Mouse (Mus musculus) erythroblast, embryonic 14.5 days (primary cell): ENCODE data around the gene Ssna1. TPM values are rescaled to one million over a fixed set of nuclear protein-coding genes. Genes with fewer than 3 reads are reported as not detected.
A peak's percentile ranks its signal among the peaks of the same experiment; 100 is the strongest.
"Not testable (repeated sequence)": the region's sequence is repeated elsewhere in the genome, so short reads cannot be mapped to it uniquely, and the experiment has no call there.

Source experiments
- H3K27me3 ChIP-seq: 2 replicates; pipeline ENCODE4 v1.6.1; 2012; ENCODE audit warnings: inconsistent platforms; ENCODE audit not compliant: control insufficient read depth
- H3K36me3 ChIP-seq: 2 replicates; pipeline ENCODE4 v1.6.1; 2012; ENCODE audit warnings: mild to moderate bottlenecking, inconsistent platforms; ENCODE audit not compliant: control insufficient read depth
- H3K4me1 ChIP-seq: 2 replicates; pipeline ENCODE4 v1.6.1; 2012; ENCODE audit warnings: inconsistent platforms; ENCODE audit not compliant: control insufficient read depth
- H3K4me3 ChIP-seq: replicated peaks from 2 replicates; pipeline ENCODE3; 2012; ENCODE audit warnings: moderate library complexity, mild to moderate bottlenecking, inconsistent platforms
- H3K9me3 ChIP-seq: 2 replicates; pipeline ENCODE4 v1.6.1; 2012; ENCODE audit warnings: low read length, inconsistent platforms, mixed read lengths; ENCODE audit not compliant: control insufficient read depth
- GATA1 ChIP-seq: IDR thresholded peaks from 2 replicates; pipeline ENCODE4 v1.6.1; 2012; ENCODE audit warnings: low read length, inconsistent platforms, mixed read lengths
- TAL1 ChIP-seq: IDR thresholded peaks from 3 replicates; pipeline ENCODE4 v1.6.1; 2012; ENCODE audit warnings: low read length, inconsistent platforms, mixed read lengths
- polyA plus RNA-seq: library from polyadenylated mRNA; stranded (reverse); fragments of >175 nt; gene quantifications from 2 replicates; pipeline ENCODE4 v1.2.3, GENCODE M21; 2012

Ssna1 gene
- polyA plus RNA-seq, 1 experiment: 22.8 TPM

DNA sequence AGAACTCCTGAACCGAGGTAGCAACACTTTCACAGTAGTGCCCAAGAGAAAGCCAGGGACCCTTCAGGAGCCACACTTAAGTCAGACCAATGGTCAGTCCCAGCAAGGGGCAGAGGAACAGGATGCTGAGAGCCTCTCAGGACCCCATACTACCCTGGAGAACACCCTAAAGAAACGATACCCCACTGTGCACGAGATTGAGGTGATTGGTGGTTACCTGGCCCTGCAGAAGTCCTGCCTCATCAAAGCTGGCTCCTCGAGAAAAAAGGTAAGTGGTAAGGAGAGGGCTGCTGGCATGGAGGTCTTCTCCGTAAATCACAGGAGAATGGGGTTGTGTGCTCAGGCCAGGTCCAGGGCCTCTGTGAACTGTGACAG is 8.0 kb downstream of the Ssna1 start:
- Histone ChIP-seq H3K9me3 (no peaks in the 10 kb centered on the region), H3K36me3 (peaks cover 26% of the 10 kb centered on the region), H3K4me3 (peak overlapping the region; percentile 90), H3K27me3 (no peaks in the 10 kb centered on the region), H3K4me1 (peaks cover 77% of the 10 kb centered on the region)
- no peak for TF ChIP-seq GATA1
- no peak for TF ChIP-seq TAL1

DNA sequence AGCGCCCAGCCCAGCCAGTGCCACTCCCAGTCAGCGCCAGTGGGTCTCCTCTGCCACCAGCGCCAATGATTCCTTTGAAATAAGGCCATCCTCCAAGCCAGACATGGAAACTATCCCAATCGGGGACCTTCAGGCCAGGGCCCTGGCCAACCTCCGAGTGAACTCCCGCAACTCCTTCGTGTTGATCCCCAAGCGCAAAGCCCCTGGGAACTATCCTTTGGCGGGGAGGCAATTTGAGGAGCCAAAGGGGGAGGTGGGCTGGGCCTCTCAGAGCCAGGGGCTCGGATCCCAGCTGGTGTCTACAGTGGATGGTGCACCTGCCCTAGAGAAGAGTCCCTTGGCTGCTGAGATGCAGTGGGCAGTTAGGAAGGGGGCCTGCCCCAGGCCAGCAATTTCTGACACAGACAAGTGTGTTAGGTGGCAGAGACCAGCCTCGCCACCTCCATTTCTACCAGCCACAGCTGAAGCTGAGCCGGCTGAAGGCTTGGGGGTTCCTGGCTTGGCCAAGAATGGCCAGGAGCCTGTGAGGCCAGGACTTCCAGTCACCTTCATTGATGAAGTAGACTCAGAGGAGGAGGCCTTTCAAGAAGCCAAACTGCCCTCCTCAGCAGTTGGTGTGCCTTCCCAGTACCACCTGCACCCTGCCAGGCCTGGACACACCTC is 8.5 kb downstream of the Ssna1 start:
- no peaks in the 10 kb centered on the region for H3K9me3 ChIP-seq
- H3K4me3 ChIP-seq: peak overlapping the region; percentile 90
- H3K36me3 ChIP-seq: peaks cover 21% of the 10 kb centered on the region
- peaks cover 73% of the 10 kb centered on the region for H3K4me1 ChIP-seq
- TF ChIP-seq GATA1: no peak
- TF ChIP-seq TAL1: no peak
- no peaks in the 10 kb centered on the region for H3K27me3 ChIP-seq

DNA sequence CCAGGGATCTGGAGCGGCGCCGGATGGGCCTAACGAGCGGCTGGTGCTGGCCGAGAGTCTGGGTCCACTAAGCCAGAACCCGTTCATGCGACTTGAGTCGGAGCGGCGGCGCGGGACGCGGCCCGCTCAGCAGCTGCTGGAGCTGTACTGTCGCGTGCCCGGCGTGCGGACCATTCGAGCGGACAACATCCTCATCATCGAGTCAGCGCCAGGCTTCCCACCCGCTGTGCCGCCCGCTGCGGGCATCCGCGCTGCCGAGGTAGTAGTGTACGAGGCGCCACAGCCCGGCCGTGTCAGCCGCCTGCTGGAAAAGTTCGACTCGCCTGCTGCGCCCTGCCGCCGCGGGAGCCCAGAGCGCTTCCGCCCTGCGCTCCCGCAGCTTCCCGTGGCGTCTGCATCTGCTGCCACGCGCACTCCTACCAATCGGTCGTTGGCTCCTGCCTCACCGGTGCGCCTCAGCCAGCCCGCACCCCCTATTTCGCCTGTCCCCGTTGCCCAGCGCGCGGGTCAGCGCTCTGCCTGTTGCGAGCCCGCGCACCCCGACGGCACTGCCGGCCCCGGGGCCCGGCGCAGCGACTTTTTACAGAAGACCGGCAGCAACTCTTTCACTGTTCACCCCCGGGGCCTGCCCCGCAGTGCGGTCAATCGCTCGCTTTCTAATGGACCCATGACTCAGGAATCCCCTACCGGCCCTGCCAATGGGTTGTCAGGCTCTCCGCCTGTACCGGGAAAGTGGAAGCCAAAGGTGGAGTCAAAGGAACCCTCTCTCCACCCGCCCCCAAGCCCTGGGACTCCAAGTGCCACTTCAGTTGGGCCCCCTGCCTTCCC is 9.2 kb downstream of the Ssna1 start:
- TF ChIP-seq TAL1: no peak
- Histone ChIP-seq H3K4me3 (peak overlapping the region; percentile 90), H3K4me1 (peaks cover 68% of the 10 kb centered on the region), H3K27me3 (no peaks in the 10 kb centered on the region), H3K9me3 (no peaks in the 10 kb centered on the region), H3K36me3 (peaks cover 13% of the 10 kb centered on the region)

DNA sequence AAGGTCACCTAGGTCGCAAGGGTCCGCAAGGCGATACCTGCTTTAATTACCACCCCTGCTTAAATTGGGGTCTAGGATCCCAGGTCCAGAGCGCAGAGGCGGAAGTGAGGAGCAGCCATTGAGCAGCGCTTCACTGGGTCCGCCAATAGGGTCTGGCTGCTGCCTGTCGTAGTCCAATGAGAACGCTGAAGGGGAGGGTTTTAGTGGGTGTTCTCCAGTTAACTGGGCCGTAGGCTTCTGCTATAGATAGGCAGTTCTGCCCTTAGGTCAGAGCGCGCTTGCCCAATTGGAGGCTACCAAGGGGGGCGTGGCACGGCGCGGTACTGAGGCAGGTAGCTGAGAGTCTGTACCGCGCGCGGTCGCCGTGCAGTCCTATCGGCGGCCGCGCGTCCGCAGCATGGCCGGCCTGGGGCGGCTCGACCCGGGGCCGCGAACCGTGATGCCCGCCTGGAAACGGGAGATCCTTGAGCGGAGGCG is 9.9 kb downstream of the Ssna1 start, which contains the start of gene Tprn:
Gene Tprn, plus strand, starts transcription at position 328 of the 477 bp plus-strand sequence.
- peaks cover 61% of the 10 kb centered on the region for H3K4me1 ChIP-seq
- TF ChIP-seq TAL1 (no peak), GATA1 (0 out of 2 replicates have a peak, but pooled peaks have one; percentile 5)

DNA sequence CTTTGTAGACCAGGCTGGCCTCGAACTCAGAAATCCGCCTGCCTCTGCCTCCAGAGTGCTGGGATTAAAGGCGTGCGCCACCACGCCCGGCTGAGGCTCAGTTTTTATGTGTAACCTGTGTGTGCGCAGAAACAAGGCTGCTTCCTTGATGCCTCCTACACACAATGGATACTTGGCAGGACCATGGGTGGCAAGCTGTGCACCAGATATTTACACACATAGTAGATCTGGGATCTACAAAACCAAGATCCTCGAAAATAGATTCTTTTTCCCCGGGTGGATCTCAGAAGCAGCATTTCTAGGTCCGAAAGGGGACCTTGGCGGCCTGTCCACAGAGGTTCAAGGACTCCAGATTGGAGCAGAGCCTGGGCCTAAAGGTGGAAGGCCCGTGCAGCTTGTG is 10.4 kb downstream of the Ssna1 start:
- peaks cover 2% of the 10 kb centered on the region for H3K36me3 ChIP-seq
- H3K4me1 ChIP-seq: peaks cover 60% of the 10 kb centered on the region
- H3K4me3 ChIP-seq: peak overlapping the region; percentile 90
- no peak for TF ChIP-seq GATA1
- no peak for TF ChIP-seq TAL1
- H3K9me3 ChIP-seq: no peaks in the 10 kb centered on the region
- no peaks in the 10 kb centered on the region for H3K27me3 ChIP-seq

More for the DNA sequence above, 9.9 kb downstream of the Ssna1 start, which contains the start of gene Tprn:
- peaks cover 7% of the 10 kb centered on the region for H3K36me3 ChIP-seq
- no peaks in the 10 kb centered on the region for H3K9me3 ChIP-seq
- no peaks in the 10 kb centered on the region for H3K27me3 ChIP-seq
- peak within 1 kb of the TSS; percentile 90 for H3K4me3 ChIP-seq

DNA sequence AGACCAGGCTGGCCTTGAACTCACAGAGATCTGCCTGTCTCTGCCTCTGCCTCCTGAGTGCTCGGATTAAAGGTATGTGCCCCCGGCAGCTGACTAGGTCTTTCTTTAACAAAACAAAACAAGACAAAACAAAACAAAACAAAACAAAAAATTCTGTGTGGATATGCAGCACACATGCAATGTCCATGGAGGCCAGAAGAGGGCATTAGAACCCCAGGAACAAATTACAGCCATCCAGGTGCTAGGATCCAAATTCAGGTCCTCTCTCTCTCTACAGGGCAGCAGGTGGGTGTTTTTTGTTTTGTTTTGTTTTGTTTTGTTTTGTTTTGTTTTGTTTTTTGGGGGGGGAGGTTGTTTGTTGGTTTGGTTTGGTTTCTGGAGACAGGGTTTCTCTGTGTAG is 13.4 kb downstream of the Ssna1 start:
- TF ChIP-seq TAL1: no peak
- TF ChIP-seq GATA1: no peak
- Histone ChIP-seq H3K4me1 (peaks cover 53% of the 10 kb centered on the region), H3K9me3 (no peaks in the 10 kb centered on the region), H3K36me3 (no peaks in the 10 kb centered on the region), H3K4me3 (no peak overlapping the region), H3K27me3 (no peaks in the 10 kb centered on the region)

DNA sequence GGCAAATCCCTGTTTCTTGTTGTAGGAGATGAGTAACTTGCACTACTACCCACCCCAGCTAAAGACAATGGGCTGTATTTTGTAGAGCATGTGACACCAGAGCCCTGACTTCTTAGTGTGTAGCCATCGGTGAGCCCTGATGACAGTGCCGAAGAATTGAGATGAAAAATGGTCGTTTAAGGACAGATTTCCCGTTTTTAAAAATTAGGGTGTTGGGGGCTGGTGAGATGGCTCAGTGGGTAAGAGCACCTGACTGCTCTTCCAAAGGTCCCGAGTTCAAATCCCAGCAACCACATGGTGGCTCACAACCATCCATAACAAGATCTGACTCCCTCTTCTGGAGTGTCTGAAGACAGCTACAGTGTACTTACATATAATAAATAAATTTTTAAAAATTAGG is 15.0 kb downstream of the Ssna1 start:
- Histone ChIP-seq H3K36me3 (peaks cover 14% of the 10 kb centered on the region), H3K4me1 (peaks cover 43% of the 10 kb centered on the region)
- H3K27me3 ChIP-seq, H3K9me3 ChIP-seq, H3K4me3 ChIP-seq: not testable (repeated sequence)

DNA sequence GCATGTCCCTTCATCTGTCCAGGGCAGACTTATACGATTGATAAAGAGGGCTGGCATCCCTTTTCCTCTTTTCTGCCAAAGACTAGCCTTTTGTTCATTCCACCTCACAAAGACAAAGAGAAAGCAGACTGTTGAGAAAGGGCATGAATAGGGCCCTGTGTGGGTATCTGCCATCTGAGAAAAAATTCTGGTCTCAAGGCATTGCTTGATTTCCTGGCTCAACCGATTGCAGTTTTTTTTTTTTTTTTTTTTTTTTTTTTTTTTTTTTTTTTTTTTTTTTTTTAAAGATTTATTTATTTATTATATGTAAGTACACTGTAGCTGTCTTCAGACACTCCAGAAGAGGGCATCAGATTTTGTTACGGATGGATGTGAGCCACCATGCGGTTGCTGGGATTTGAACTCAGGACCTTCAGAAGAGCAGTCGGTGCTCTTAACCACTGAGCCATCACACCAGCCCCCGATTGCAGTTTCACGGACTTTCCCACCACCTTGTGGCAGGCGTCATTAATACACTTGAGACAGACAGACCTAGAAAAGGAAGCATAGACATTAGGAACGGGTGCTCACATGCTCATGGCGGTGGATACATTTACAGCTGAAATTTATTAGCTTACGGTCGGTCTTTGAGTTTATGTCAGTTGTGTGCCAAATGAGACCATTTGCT is 15.7 kb downstream of the Ssna1 start:
- H3K36me3 ChIP-seq: peaks cover 21% of the 10 kb centered on the region
- H3K4me1 ChIP-seq: peaks cover 36% of the 10 kb centered on the region
- not testable (repeated sequence) for H3K9me3 ChIP-seq, H3K27me3 ChIP-seq
- peak overlapping the region; percentile 85 for H3K4me3 ChIP-seq

DNA sequence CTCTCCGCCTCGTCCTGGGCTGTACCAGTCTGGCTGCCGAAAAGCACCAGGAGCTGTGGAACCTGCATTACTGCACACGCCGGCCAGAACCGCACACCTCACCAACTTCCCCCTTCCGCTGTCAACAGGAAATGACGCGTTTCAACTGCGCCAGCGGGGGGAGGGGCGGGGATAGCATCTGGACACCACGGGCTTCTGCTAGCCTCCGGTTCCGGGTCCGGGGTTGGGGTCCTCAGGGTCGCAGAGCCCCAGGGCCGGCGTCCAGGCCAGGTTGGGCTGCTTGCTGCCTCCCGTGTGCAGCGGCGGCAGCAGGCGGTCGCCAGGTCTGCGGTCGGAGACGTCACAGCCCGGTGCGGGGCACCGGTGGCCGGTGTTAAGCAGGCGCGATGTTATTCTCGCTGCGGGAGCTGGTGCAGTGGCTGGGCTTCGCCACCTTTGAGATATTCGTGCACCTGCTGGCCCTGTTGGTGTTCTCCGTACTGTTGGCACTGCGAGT is 16.9 kb downstream of the Ssna1 start, which contains the start of gene Tmem203:
Gene Tmem203, plus strand, starts transcription at position 156 of the 496 bp plus-strand sequence.
- H3K4me3 ChIP-seq: peak within 1 kb of the TSS; percentile 85
- TF ChIP-seq TAL1: no peak
- no peak for TF ChIP-seq GATA1
- no peaks in the 10 kb centered on the region for H3K9me3 ChIP-seq
- H3K36me3 ChIP-seq: peaks cover 33% of the 10 kb centered on the region
- no peaks in the 10 kb centered on the region for H3K27me3 ChIP-seq
- H3K4me1 ChIP-seq: peaks cover 32% of the 10 kb centered on the region
